Mouse (Mus musculus): ENCODE data around the gene Ccdc121.

Ccdc121 gene

DNA sequence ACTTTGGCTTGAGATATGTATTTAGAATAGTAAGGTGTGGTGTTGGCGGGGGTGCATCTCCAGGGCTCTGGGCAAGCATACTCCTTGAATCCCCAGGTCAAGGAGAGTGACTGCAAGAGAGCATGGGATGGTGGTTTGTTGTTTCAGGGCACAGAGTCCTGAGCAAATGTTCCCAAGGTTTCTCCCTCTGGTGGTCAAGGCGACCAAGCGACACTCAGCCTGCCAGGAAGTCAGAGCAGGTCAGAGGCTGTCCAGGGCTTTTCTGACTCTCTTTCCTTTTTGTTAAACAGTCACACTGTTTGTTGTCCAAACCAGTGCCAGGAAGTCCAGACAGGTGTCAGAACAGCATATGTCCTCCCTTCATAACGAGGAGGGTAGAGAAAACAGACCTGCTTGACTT is at the start of gene Ccdc121:
Gene Ccdc121, minus strand, starts transcription at position 145 of the 400 bp plus-strand sequence.
- DNase-seq (ENCODE audit: low spot score) = no peak

DNA sequence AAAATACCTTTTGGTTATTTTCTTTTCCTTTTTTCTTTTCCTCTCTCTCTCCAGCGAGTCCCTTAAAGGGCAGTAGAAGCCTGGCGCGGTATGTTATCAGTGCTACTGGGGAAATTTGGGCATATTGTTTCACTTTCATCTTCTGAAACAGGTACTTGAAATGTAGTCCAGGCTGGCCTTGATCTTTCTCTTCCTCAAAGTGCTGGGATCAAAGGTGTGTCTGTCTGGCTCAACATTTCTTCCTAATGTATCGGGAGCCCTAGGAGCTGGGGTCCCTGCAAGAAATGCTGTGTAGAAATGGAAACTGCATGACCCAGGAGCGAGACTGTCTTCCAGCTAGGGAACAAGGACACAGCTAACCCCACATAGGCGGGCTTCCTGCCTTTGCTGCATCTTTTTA is 49.1 kb upstream of the Ccdc121 start:
- DNase-seq (ENCODE audit: low spot score) = no peak

DNA sequence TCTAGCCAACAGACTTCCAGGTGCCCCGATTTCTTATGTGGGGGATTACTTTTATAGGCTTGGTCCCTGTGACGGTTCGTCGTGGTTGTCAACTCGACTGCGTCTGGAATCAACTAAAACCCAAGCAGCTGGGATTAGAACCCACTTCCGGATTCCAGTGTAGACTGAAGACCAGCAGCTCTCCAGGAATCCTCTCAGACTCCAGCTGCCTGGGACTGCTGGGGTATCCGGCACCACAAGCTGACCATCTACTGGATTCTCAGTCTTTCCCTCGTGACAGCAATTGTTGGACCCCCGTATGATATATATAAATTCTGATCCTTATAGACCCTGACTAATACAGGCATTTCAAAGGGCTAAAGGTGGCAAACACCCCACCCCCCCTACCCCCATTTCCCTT is 48.4 kb upstream of the Ccdc121 start:
- DNase-seq (ENCODE audit: low spot score) = no peak

DNA sequence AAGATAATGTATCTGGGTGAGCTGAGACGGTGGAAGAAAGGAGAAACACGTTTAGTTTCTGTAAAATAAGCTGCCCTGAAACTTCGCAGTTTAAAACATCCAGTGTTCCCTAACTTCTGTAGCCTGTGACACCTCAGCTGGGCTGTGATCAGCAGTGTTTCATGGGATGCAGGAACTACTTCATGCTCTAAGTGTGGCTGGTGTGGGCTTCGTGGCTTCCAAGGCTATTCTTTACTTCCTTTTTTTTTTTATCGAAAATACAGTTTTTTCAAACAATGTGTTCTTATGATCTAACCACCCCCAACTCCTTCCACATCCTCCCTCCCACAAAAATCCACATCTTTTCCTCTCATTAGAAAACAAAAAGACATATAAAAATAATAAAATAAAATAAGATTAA is 44.2 kb upstream of the Ccdc121 start:
- no peak for DNase-seq (ENCODE audit: low spot score)

DNA sequence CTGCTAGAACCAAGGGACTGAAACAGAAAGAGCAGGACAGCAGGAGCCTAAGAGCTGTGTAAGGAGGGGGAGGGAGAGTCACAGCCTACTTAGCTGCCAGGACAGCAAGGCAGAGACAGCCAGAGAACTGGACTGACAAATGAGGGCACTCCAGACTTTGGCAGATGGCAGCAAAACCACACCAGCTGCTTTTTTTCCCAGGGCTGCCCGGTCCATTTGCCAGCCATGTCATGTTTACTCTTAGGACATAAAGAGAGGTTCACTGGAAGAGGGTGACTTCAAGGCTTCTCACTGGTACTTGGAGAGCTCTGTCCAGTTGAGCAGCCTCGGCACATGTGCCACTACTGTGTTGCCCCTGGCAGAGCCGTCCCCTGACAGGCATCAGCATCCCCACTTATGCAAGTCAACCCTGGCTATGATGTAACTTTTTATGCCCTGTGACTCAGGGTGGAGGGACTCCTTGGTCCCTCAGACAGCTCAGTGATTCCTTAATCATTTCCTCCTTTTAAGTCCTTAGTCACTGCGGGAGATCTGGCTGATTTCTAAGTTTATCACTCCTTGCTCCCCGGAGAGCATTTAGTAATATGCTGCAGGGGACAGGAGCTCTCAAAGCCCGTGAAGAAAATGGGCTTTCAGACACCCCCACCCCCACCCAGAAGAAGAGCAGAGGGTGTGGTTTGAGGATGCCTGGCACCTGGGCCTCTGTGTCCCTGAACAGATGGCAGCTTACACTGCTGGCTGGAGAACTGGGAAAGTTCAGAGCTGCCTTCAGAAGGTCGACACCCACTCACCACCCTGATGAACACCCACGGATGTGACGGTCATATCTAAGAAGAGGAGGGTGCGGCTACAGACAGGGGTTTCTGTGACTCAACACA is 41.5 kb upstream of the Ccdc121 start:
- no peak for DNase-seq (ENCODE audit: low spot score)

DNA sequence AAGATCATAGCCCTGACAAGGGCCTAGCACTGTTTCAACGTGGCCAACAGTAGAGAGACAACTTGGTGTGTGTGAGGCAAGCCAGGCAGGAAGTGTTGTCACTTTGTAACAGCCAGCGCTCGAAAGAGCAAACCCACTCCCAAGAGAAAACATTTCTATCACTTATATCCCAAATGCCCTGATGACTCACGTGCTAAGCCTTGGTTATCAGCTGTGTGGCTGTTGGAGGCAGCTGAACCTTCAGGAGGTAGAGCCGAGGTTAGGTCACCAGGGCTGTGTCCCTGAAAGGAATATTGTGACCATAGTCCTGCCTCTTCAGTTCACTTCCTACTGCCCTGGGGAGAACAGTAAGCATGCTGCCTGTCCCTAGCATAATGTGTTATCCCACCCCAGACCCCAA is 39.6 kb upstream of the Ccdc121 start:
- no peak for DNase-seq (ENCODE audit: low spot score)

DNA sequence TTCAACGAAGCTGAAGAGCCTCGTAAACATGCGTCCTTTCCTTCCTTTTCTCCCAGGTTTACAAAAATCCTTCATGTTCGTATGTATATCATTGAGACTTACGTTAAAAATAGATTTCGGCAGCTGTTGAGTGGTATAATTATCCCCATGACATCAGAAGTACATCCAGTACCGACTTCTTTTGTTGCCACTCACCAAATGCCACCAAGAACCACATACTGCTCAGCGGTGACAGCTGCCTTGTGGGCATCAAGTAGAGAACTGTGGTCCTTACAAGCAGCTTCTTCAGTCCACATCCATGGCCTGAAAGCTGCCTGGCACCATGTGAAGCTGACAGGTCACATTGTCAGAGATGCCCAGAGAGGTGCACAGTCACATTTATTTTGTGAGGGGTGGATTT is 38.7 kb upstream of the Ccdc121 start:
- no peak for DNase-seq (ENCODE audit: low spot score)

DNA sequence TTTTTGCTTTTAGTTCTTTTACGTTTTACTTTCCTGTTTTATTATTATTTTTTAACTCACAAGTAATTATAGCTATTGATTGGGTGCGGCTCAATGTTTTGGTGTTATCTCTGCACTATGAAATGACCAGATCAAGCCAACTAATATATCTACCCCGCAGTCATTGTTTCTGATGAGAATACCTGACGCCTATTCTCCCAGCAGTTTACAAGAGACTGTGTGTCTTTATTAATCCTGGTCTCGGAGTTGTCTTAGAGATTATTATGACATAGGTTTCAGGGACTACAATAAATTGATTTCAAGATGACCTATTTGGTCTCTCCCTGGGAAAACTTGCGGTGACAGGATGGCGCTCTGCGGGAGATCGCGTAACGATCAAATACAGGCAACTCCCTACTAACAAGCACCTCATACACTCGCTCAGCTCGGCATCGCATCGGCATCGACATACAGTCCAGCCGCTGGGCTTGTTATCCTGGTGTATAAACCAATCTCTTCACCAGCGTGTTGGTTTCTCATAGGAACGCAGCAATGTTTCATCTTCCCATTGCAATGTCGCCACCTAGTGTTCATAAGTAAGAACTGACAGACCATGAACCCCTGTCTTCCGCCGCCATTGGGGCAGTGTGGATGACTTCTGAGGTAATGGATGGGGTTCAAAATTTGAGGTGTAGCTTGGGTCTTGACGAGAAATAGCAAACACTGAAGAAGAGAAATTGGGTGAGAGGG is 34.0 kb upstream of the Ccdc121 start:
- peak; percentile 55 for DNase-seq (ENCODE audit: low spot score)

DNA sequence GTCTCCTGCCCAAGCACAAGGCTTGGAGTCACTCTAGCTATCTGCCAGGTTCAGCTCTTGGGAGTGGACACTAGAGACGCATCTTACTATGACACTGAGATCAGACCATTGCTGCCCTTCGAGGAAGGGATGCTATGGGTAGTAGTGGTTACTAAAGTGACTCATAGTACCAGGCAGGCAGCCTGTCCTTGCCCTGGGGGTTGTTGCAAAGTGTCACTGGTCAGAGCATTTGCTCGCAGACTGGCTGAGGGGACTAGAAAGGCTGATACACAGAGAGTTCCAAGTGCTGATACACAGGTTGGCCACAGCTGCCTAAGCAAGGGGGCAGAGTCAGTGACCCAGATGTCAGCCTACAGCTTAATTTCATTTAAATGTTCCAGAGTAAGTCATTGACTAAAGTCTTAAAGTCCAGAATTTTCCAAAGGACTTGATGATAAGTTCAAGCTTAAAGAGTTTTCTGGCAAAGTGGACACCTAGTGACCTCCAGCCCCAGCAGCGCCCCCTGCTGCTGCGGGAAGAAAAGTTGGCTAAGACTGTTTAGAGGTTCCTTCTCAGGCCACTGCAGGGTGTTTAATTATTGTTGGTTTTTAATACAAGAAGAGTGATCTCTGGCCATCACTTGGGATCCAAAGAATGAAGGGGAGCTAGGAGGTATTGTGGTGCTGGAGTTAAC is 32.6 kb upstream of the Ccdc121 start:
- peak; percentile 62 for DNase-seq (ENCODE audit: low spot score)

DNA sequence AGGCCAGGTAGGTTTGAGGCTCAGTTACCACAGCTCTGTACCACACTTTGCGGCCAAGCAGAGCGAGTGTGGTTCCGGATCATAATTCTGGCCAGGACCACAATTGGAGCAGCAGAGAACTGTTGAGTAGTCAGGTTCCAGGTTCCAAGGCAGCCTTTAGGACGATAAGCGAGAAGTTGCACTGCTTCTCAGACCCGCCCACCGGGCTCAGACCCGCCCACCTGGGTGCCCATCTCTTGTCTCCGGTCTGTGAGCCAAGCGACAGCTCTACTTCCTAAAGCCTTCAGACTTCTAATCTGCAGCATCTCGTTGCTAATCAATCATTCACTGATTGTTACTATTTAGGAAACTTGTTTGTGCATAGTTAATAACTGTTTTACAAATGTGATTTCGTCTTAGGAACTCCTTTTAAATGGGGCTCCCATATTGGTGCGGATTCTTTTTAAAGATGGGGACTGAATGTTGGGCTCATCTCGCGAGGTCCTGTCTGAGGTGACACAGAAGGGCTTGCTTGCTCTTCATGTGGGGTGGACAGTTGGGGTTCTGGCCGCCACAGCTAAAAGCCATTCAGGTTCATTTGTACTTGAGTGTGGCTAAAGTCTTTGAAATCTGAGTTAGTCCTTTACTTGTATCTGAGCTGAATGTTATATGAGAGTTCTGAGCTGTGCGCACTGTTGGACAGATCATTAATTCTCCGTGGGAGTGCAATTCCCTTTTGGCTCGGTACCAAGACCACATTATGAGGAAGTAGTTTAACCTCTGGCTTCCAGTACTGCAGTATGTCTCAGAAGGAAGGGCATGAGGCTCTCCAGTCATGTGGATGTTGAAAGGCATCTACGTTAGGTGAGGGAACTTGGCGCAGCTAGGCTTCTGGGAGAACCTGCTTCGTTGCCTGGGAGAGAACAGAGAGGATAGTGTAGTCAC is 28.9 kb upstream of the Ccdc121 start:
- no peak for DNase-seq (ENCODE audit: low spot score)

DNA sequence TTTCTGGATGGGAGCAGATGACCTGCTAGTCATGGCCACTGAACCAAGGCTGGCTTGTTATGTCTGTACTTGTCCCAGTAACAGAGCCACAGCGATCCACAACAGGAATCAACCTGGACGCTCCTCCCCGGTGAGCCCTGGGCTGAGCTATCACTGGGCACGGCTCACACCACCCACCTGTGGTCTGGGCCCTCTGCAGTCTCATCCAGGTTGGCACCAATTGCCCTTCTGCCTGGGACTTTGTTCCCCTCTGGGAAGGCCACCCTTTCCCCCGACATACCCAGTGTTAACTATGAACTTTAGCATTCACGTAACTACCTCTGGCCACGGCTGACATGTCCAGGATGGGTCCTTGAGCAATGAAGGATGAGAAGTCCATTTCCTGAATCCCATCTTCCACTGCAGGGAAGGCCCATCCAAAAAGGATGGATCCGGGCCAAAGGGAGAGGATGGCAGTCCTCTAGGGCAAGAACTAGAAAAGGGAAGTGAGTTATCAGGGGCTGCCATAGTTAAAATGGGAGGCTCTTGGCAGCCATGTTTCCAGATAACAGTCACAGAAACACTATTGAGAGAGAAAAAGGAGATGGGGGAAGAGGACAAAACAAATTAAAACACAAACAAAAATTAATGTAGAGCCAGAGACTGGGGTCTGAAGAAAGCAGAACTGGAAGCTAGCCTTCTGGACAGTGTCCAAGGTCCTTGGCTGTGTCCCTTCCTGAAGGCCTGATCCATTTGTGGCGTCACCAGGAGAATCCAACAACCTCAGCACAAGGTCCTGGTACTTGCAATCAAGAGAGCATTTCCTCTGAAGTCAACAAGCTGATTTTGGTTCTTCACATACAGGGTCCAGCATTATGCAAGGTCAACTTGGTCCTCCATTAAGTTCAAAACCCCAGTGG is 26.6 kb upstream of the Ccdc121 start:
- no peak for DNase-seq (ENCODE audit: low spot score)

DNA sequence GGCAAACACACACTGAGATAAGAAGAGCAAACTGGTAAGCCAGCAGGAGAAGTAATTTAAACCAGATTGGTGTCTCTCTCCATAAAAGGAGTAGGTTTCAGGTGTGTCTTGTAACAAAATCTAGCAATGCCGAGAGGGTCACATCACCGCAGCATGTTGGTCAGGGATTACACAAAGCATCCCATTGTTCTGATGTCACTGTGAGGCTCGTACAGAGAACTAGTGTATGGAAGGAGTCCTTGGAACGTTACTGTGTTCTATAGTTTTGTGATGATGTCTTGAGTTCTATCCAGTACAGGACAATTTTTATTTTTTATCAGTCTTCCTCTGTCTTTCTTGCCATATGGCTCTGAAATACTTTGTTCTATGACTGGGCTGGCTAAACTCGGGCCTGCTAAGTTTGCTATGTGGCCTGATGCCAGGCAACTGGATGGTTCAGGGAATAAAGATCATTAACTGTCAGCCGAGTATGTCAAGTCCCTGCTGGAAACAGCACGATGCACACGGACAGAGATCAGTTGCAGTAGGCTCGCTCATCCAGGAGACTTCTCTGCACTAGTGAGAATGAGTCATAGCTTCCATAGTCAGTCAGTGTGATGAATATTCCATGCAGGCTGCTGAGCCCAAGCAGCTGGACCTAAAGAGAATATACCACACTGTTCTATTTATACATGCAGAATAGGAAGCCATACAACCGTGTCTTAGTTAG is 24.1 kb upstream of the Ccdc121 start:
- no peak for DNase-seq (ENCODE audit: low spot score)

DNA sequence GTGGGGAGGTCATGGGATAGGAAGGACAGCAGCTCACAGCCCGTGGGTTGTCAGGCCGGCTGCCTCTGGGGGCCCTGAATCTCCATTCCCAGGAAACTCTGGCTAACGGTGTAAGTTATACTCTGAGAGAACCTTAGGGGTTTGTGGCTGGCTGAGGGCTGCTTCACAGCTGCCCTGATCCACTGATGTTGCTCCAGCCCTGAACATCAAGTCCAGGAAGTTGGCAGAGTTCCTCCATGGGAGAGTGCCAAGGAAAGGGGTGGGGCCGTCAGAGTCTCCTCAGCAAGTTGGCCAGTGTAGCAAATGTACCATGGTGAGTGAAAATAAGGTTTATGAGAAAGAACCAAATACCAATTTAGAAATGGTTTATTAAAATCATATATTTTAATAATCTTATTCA is 18.1 kb upstream of the Ccdc121 start:
- DNase-seq (ENCODE audit: low spot score) = peak; percentile 90

DNA sequence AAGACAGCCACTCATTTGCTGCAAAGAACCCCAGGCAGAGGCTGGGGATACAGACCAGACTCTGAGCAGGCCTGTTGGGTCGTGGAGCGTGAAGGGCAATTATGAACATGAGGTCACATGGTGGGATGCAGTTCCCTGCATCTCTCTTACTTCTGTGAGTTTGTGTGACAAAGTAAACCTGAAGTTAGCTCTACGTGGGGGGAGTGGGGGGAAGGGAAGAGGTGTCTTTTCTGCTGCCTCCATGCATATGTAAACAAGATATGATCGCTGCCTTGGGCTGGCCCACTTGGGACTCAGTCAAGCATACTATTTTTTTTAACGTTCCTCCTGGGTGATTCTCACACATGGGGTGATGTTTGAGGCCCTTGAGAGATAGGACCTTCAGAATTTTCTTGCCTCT is 14.7 kb upstream of the Ccdc121 start:
- DNase-seq (ENCODE audit: low spot score) = no peak

DNA sequence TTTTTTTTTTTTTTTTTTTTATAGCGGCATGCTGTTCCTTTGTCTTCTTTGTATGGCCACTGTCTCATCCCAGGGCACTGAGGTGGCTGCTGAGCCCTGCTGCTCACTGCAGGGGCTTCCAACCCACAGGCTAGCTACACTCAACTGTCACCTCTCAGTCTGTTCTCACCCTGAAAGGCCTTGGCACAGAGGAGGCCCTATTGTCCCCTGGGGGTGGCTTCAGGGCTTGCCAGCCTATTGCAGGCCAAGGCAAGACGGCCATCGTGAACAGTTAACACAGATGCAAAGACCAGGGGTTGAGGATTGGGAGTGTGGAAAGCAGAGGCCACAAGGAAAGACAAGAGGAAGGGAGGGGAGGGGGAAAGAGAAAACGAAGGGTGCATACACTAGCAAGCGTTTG is 12.6 kb upstream of the Ccdc121 start:
- no peak for DNase-seq (ENCODE audit: low spot score)

DNA sequence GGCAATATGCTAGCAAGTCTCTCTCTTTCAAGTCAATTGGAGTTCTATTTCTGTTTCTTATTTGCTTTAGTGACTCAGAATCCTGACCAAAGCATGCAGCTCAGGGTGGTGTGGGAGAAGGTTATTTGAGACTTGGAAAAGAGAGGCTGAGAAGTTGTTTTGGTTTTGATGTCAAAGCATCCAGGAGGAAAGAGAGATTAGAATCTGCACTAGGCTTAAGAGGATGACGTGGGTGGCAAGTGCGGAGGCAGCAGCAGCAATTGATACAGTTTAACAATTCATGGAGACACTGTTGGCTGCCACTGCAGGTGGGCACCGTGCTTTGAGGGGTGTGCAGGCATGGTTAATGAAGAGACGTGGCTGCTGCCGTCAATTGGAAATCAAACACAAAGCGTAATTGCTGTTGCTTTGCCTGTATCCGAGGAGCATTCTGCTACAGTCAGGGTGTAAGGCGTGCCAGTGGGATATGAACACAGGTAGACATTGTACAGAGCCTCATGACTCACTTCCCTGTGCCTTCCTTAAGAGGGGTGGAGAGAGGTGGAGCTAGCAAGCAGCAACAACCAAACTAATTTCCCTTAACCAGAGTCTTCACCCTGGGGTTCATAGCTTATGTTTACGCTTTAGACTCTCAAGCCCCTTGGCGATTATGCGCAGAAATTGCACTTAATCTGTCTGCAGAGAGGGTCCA is 10.3 kb upstream of the Ccdc121 start:
- DNase-seq (ENCODE audit: low spot score) = no peak

DNA sequence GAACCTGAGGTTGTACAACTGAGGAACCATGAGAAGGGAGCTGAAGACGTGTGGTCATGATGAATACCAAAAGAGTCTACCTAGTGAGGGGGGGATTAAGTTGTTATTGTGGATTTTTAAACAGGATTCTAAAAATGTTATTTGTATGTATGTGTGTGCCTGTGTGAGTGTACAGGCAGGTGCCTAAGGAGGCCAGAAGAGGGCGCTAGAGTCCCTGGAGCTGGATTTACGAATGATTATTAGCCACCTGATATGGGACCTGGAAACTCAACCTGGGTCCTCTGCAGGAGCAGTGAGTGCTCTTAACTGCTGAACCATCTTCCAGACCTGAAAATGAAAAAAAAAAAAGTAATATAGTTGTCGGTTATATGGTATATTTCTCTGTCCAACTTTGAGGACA is 7.9 kb upstream of the Ccdc121 start:
- peak; percentile 40 for DNase-seq (ENCODE audit: low spot score)

DNA sequence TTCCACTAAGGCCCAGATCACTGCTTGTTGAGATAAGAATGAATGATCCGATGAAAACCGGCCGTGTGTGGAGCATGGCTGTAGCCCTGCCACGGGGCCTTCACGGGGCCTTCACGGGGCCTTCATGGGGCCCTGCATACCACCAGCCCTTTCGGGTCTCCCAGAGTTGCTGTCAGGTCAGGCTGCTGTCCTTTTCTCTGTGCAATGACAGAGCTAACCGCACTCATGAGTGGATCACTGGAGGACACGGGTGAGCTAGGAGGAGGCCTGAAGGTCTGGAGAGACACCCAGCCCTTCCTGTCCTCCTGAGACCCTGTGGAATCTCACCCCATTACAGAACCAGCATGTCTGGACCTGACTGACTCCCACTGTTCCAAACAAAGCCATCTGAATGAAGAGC is 6.8 kb upstream of the Ccdc121 start:
- peak; percentile 19 for DNase-seq (ENCODE audit: low spot score)

DNA sequence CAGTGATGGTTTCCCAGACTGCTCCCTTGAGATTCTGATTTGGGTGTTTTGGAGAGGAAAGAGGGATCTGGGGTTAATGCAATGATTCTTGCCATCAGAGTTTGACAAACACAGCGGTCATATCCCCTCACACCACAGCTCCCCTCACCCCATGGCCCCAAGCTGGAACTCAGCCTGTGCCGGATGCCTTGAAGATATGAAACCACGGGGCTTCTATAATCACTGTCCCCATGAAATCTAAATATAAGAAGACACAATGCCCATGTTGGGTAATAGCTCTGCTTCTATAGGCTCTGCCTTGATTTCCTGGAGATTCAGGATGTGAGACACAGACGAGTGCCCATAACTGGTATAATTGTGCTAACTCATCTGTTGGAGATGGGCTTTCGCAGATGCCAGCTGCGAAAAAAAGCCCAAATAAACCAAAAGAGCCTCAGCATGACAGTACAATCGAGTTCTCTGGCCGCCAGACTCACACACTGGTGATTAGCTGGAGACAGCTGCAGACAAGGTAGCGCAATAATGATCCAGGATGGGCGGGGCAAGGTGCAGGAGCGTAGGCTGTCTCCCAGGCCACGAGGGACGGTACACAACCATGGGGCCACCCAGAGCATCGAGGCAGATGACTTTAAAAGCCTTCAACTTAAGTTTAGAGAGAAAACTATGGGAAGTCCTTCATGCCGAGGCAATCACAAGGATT is 1.3 kb upstream of the Ccdc121 start:
- no peak for DNase-seq (ENCODE audit: low spot score)
